Mouse (Mus musculus) colon, adult 2 months (tissue): ENCODE data around the gene Olfr1493-ps1. TPM values are rescaled to one million over a fixed set of nuclear protein-coding genes. Genes with fewer than 3 reads are reported as not detected.

Source experiments
- polyA plus RNA-seq: library from polyadenylated mRNA; depleted of rRNA; stranded (reverse); fragments of >200 nt; gene quantifications from 2 replicates; pipeline ENCODE4 v1.2.3, GENCODE M21; 2012; rRNA removed

Olfr1493-ps1 gene
- polyA plus RNA-seq: not detected in 2 replicates

DNA sequence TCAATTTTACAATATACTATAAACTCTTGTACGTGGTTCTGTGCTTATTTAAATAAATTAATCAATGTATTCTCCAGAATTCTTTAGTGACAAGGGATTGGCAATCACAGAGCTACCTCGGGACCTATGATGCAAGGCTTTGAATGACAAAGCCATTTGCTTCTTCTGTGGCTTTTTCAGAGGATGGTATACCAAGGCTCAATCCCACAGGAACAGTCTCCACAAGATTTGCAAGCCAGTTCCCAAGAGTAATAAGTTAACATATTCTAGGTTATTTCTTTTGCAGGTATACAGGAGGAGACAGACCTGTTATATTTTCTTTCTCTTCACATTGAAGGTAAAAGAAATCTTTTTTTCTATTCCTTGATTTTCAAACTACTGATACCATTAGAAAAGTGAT, at the start of gene Olfr1493-ps1:
Gene Olfr1493-ps1, plus strand, starts transcription at position 301 of the 400 bp plus-strand sequence.

GRCm38 (mm10) chr19:13696968-13697367, 26.1 kb upstream of the Olfr1493-ps1 start, which contains the start of gene Olfr1491:
Olfr1491 (plus strand) TSS chr19:13697268.

DNA sequence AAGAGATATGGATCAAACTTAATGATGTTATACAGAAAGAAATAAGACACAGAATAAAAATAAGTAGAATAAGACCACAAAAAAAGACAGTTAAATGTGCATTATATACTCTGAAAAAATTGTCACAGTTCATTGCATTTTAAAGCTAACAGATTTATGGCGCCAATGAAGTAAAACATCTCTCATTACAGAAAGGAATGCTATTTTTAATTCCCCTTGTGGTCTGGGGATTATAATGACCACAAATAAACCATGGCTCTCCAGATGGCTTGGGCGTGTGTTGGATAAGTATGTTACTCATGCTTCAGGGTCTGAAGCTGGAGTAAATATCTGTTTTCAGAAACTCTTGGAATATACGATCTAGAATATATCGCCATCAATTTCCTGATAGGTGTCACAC, 16.4 kb downstream of the Olfr1493-ps1 start, which contains the start of gene Olfr1494:
Gene Olfr1494, plus strand, starts transcription at position 301 of the 400 bp plus-strand sequence.

DNA sequence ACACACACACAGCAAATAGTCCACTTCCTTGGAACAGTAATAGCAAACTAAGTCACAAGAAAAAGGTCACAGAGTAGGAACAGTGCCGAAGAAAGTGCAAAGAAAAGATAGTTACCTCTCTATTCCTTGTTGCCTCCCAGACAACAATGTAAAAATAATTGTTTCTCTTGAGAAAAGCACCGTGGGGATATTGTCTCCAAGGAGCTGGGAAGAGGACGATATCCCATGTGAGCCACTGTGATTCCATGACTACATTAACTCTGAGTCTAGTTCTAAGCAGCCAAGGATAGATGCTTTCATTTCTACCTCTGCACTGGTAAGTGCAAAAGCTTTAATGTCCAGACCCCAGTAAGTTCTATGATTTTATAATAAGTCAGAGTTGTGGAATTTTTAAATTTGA, 41.2 kb downstream of the Olfr1493-ps1 start, which contains the start of gene Olfr1495:
Gene Olfr1495, plus strand, starts transcription at position 301 of the 400 bp plus-strand sequence.

DNA sequence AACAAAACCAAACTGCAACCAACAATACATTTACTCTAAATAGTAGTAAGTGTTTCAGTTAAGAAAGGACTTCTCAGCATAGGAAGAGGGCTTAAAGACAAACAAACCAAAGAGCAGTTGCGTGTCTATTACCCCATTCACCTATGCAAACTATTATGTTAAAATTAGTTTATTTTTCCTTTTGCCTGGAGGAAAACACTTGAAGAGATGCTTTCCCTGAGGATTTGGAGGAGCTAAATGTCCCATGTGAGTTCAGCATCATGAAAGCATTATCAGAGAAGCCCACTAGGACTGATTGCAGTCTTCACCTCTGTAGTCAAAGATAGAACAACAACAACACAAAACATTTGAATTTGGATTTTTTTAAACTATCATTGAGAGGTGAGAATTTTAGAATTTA, 54.5 kb downstream of the Olfr1493-ps1 start, which contains the start of gene Olfr1496:
Gene Olfr1496, plus strand, starts transcription at position 301 of the 400 bp plus-strand sequence.

Other genes starting within 250 kb of the Olfr1493-ps1 start
- not detected in 2 replicates for gene Olfr1475, start 243.1 kb upstream of the Olfr1493-ps1 start, polyA plus RNA-seq
- gene Olfr1477, start 222.7 kb upstream of the Olfr1493-ps1 start, polyA plus RNA-seq: not detected in 2 replicates
- not detected in 2 replicates for gene Olfr1480, start 195.4 kb upstream of the Olfr1493-ps1 start, polyA plus RNA-seq
- not detected in 2 replicates for gene Olfr1484, start 139.8 kb upstream of the Olfr1493-ps1 start, polyA plus RNA-seq
- not detected in 2 replicates for gene Olfr1487, start 105.9 kb upstream of the Olfr1493-ps1 start, polyA plus RNA-seq
- gene Olfr1489, start 91.7 kb upstream of the Olfr1493-ps1 start, polyA plus RNA-seq: not detected in 2 replicates
- not detected in 2 replicates for gene Olfr1490, start 72.2 kb upstream of the Olfr1493-ps1 start, polyA plus RNA-seq
- gene Olfr1491, start 26.0 kb upstream of the Olfr1493-ps1 start, polyA plus RNA-seq: not detected in 2 replicates
- not detected in 2 replicates for gene Olfr1494, start 16.4 kb downstream of the Olfr1493-ps1 start, polyA plus RNA-seq
- gene Olfr1495, start 41.3 kb downstream of the Olfr1493-ps1 start, polyA plus RNA-seq: not detected in 2 replicates
- not detected in 2 replicates for gene Olfr1496, start 54.6 kb downstream of the Olfr1493-ps1 start, polyA plus RNA-seq
- gene Olfr1497, start 74.9 kb downstream of the Olfr1493-ps1 start, polyA plus RNA-seq: not detected in 2 replicates
- gene Olfr1499, start 96.2 kb downstream of the Olfr1493-ps1 start, polyA plus RNA-seq: not detected in 2 replicates
- gene Olfr1500, start 107.2 kb downstream of the Olfr1493-ps1 start, polyA plus RNA-seq: not detected in 2 replicates
- gene Olfr1501, start 127.4 kb downstream of the Olfr1493-ps1 start, polyA plus RNA-seq: not detected in 2 replicates
- not detected in 2 replicates for gene Olfr1502, start 138.5 kb downstream of the Olfr1493-ps1 start, polyA plus RNA-seq
- not detected in 2 replicates for gene Olfr1504, start 174.7 kb downstream of the Olfr1493-ps1 start, polyA plus RNA-seq
- gene Olfr1505, start 190.3 kb downstream of the Olfr1493-ps1 start, polyA plus RNA-seq: not detected in 2 replicates